ENCODE assay signal across 9 mouse cellular contexts in the genomic region with DNA sequence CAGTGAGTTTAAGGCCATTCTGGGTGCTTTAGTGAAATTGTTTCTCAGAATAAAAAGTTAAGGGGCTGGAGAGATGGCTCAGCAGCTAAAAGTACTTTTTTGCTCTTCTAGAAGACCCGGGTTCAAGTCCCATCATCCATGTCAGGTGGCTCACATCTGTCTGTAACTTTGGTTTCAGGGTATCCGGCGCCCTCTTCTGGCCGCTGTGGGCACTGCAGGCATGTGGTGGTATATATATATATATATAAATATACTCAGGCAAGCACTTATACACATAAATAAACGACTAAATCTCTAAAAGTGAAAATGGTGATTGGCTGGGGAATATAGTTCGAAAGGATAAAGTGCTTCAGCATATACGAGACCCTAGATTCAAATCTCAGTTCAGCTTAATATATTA.
DNase-seq lines count a peak whose midpoint lies in the region; ATAC-seq and TF ChIP-seq lines count a peak whose summit lies in the region.
"Had no signal": no experiment of that assay in that cellular context is flagged by ENCODE, and none has a peak within 500 bp of the region (broad histone marks: within the 10 kb centered on the region; RNA-seq: fewer than 3 reads in every experiment).

No protein-coding gene starts in this region.

- intact Hi-C loops in heart, adult 2 months (cut with DNase I): no loop called here
- intact Hi-C loops in left cerebral cortex, postnatal 14 days (cut with DNase I): no loop called here
- intact Hi-C loops in gastrocnemius, postnatal 36 days (cut with DNase I): no loop called here

- H3K79me2 ChIP-seq in heart, adult 2 months (replicated peaks; ENCODE audit: control insufficient read depth, insufficient read depth, low read length): no peaks in the 10 kb centered on the region

- TF ChIP-seq EP300 in heart, adult 2 months (IDR thresholded peaks at IDR 0.05; ENCODE audit: insufficient read depth, low read depth, low read length): no peak

- no peak for TF ChIP-seq POLR2A in heart, adult 2 months (IDR thresholded peaks at IDR 0.05; ENCODE audit: insufficient read depth, low read depth, low read length)

- no peaks in the 10 kb centered on the region for H3K27me3 ChIP-seq in heart, adult 2 months (ENCODE audit: control insufficient read depth, insufficient read depth, low read length)
- H3K27me3 ChIP-seq in lung, embryonic 14.5 days (ENCODE audit: insufficient read depth, low read length): no peaks in the 10 kb centered on the region
- H3K27me3 ChIP-seq: megakaryocyte, embryonic 14.5 days had no signal

- no peak overlapping the region for H3K4me3 ChIP-seq in heart, adult 2 months
- no peak overlapping the region for H3K4me3 ChIP-seq in lung, embryonic 14.5 days (ENCODE audit: low read depth, low read length)
- H3K4me3 ChIP-seq: megakaryocyte, embryonic 14.5 days had no signal

- no peak overlapping the region for H3K9ac ChIP-seq in heart, adult 2 months (ENCODE audit: low read depth, low read length)
- no peak overlapping the region for H3K9ac ChIP-seq in lung, embryonic 14.5 days

- no peaks in the 10 kb centered on the region for H3K9me3 ChIP-seq in lung, embryonic 14.5 days (ENCODE audit: low read depth, low read length)
- H3K9me3 ChIP-seq: megakaryocyte, embryonic 14.5 days had no signal

- DNase-seq in heart, adult 2 months: no peak
- no peak for DNase-seq in heart, adult 11 months
- DNase-seq in lung, embryonic 14.5 days: peak; percentile 43
- DNase-seq in lung, postnatal 14 days: no peak
- DNase-seq in MEL-GATA-1-ER (ENCODE audit: extremely low read depth, low read depth): peak; percentile 23
- peak; percentile 27 for DNase-seq in lung, postnatal 36 days
- DNase-seq in left cerebral cortex, postnatal 14 days (ENCODE audit: low spot score in 2 of 2): no peak
- DNase-seq in gastrocnemius, postnatal 36 days: no peak

- H3K27ac ChIP-seq in heart, adult 2 months: no peak overlapping the region
- H3K27ac ChIP-seq in lung, embryonic 14.5 days (ENCODE audit: low read depth): no peak overlapping the region

- WGBS in heart, adult 2 months: 72% methylated on average over 7 of the region's 7 CpGs
- WGBS in lung, embryonic 14.5 days: 69% methylated on average over 7 of the region's 7 CpGs

- H3K4me2 ChIP-seq in lung, embryonic 14.5 days: no peak overlapping the region

- H3K4me1 ChIP-seq in heart, adult 2 months (ENCODE audit: control insufficient read depth, insufficient read depth, low read length): no peaks in the 10 kb centered on the region
- H3K4me1 ChIP-seq in lung, embryonic 14.5 days (ENCODE audit: insufficient read depth): no peaks in the 10 kb centered on the region

- ATAC-seq in lung, embryonic 14.5 days (ENCODE audit: insufficient read depth): no peak

- peak; percentile 44 for TF ChIP-seq CTCF in heart, adult 2 months (IDR thresholded peaks at IDR 0.05)
- TF ChIP-seq CTCF in lung, embryonic 14.5 days (IDR thresholded peaks at IDR 0.05; ENCODE audit: low read depth): peak; percentile 57

- H3K36me3 ChIP-seq in heart, adult 2 months (ENCODE audit: control insufficient read depth, insufficient read depth, low read length): no peaks in the 10 kb centered on the region
- H3K36me3 ChIP-seq in lung, embryonic 14.5 days (ENCODE audit: insufficient read depth): no peaks in the 10 kb centered on the region

Comparison
In these comparisons a context has a peak if more than half of its experiments do, and no peak if none do; other contexts are left out.
1. DNase-seq: peak in lung, embryonic 14.5 days (single experiment), MEL-GATA-1-ER (single experiment) and lung, postnatal 36 days (single experiment); none in heart, adult 2 months (0 of 2), heart, adult 11 months (single experiment), lung, postnatal 14 days (single experiment), left cerebral cortex, postnatal 14 days (0 of 2) and gastrocnemius, postnatal 36 days (0 of 2).